Mouse (Mus musculus) lung, adult 2 months (tissue): Measurements from ENCODE around the gene Tfap4. TPM values are rescaled to one million over a fixed set of nuclear protein-coding genes. Genes with fewer than 3 reads are reported as not detected.

Experiments used
- DNase-seq: peaks from one replicate; pipeline ENCODE4 v3.0.0; 2022
- H3K4me1 ChIP-seq: fragments of 200-500 bp; 2 replicates; pipeline ENCODE4 v1.6.1; 2011; ENCODE audit warnings: low read length; ENCODE audit not compliant: control insufficient read depth, insufficient read depth
- H3K4me3 ChIP-seq: fragments of 200-500 bp; replicated peaks from 2 replicates; pipeline ENCODE3; 2011; ENCODE audit warnings: low read depth, mild to moderate bottlenecking, control low read depth, low read length; ENCODE audit errors: extremely low read depth
- CTCF ChIP-seq: fragments of 200-500 bp; IDR thresholded peaks from 2 replicates; pipeline ENCODE4 v1.5.1; 2011; ENCODE audit warnings: mild to moderate bottlenecking, low read length, control low read depth; ENCODE audit not compliant: insufficient read depth
- POLR2A ChIP-seq: fragments of 200-500 bp; IDR thresholded peaks from 2 replicates; pipeline ENCODE4 v1.6.1; 2011; ENCODE audit warnings: low read depth, mild to moderate bottlenecking, control low read depth, low read length, borderline replicate concordance; ENCODE audit errors: extremely low read depth
- WGBS: fragments of 180-500 bp; shearing (Covaris S2); methylation state at CpG from one replicate; pipeline ENCODE4 v1.1.7; 2018; 5-methylcytosine and 5-hydroxymethylcytosine counted together
- polyA plus RNA-seq: library from polyadenylated mRNA; depleted of rRNA; stranded (reverse); fragments of >200 nt; gene quantifications from 2 replicates; pipeline ENCODE4 v1.2.3, GENCODE M21; 2012; rRNA removed

Tfap4 gene
- polyA plus RNA-seq, 1 experiment, result 6.9 TPM

DNA sequence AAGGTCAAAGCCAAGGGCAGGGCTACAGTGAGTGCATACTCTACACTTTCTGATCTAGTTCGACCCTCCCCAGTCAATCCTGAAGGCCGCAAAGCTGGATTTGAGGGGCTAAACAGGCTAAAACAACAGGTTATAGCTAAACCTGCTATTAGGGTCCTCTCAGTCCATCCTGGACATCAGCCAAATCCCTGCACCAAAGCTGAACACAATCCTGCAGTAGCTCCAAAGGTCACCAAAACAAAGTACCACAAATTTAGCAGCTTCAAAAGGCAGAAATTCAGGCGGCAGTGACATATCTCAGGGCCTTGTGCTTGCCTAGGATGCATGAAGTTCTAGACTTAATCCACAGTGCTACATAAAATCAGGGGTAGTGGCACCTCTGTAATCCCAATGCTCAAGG, 53.5 kb downstream of the Tfap4 start:
- TF ChIP-seq POLR2A (no peak), CTCF (no peak)
- H3K4me3 ChIP-seq, result no peak overlapping the region
- no peak for DNase-seq
- no peaks in the 10 kb centered on the region for H3K4me1 ChIP-seq
- WGBS, result 80% methylated on average over 3 of the region's 3 CpGs

DNA sequence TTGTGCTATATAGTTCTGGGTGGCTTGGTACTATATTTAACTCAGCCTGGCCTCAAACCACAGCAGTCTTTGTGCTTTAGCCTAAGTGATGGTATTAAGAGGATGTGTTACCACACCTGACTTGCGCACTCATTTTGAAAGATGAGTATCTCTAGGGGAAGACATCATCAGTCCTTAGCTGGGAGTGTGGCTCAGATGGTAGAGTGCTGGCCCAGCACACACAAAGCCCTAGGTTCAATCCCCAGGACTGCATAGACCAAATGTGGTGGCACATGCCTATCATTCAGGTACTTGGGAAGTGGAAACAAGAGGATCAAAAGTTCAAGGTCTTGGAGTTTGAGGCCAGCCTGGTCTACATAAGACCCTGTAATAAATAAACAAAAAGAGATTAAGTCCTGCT, 56.2 kb downstream of the Tfap4 start:
- 94% methylated on average over 1 of the region's 1 CpGs for WGBS
- no peak for DNase-seq
- H3K4me1 ChIP-seq, result no peaks in the 10 kb centered on the region
- H3K4me3 ChIP-seq, result no peak overlapping the region
- TF ChIP-seq POLR2A (no peak), CTCF (no peak)

DNA sequence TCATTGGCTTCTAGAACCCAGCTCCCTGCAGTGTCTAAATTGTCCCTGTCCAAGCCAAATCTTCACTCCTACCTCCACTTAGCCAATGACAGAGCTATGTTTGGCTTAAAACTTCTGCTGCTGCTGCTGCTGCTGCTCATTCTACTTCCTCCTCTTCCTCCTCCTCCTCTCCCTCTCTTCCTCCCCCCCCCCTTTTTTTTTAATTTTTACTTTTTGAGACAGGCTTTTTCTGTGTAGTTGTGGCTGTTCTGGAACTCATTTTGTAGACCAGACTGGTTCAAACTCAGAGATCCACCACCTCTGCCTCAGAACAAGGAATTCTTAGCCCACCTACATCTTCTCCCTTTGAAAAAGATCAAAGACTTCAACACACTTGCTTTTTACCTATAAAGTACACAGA, 57.1 kb downstream of the Tfap4 start:
- H3K4me1 ChIP-seq, result no peaks in the 10 kb centered on the region
- no peak for TF ChIP-seq CTCF
- no peak for TF ChIP-seq POLR2A

DNA sequence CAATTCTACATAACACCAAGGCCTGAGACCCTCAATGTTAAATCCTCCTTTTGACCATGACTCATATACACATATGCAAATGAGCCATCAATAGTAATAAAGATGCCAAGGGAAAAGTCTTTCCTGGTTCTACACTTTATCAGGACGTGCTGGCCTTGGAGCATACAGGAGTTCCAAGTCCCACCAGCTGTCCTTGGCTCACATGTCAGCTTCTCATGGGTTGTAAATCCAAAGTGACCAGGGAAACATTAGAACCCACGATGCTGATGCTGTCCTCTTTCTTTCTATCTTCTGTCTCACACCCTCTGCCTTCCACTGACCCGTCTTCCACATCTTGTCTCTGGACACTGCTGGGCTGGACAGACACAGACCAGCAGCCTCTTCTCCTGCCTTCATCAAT, 58.0 kb downstream of the Tfap4 start:
- TF ChIP-seq CTCF (no peak), POLR2A (no peak)
- 79% methylated on average over 3 of the region's 3 CpGs for WGBS
- DNase-seq, result no peak
- Histone ChIP-seq H3K4me1 (no peaks in the 10 kb centered on the region), H3K4me3 (no peak overlapping the region)

More for the DNA sequence above, 57.1 kb downstream of the Tfap4 start:
- H3K4me3 ChIP-seq, result no peak overlapping the region
- no peak for DNase-seq

DNA sequence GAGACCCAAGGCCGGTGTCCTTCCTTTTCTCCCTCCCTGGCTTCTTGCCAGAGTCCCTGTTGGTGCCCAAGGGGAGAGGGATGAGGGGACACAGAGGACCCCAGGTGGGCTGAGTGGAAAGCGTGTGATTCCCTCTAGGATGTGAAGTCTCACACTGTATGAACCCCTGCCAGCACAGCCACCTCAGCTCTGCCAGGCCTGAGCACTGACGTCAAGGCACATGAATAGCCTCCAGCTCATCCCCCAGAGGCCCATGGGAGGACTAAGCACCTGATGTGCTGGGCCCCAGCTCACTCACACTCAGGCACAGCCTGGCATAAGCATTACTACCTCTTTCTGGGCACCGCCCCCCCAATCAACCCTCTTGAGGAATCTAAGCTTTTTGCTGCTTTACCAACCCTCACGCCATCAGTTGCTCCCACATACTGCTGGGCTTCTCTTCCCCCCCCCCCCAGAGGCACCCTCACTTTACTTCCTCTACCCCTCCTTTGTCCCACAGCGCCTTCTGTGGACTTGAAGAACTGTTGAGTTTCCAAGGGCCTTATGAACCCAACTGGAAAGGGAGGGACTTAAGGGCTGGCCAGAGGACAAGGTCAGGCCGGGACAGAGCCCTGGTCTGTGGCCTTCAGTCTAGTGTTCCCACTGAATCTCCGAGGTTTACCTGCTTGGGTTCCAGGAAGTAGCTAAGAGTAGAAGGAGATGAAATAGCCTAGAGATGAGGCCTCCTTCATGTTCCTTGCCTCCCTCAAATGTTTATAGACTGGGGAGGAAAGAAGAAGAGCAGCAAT, 58.9 kb downstream of the Tfap4 start:
- no peaks in the 10 kb centered on the region for H3K4me1 ChIP-seq
- no peak overlapping the region for H3K4me3 ChIP-seq
- no peak for DNase-seq
- no peak for TF ChIP-seq CTCF
- no peak for TF ChIP-seq POLR2A
- 70% methylated on average over 8 of the region's 8 CpGs for WGBS

DNA sequence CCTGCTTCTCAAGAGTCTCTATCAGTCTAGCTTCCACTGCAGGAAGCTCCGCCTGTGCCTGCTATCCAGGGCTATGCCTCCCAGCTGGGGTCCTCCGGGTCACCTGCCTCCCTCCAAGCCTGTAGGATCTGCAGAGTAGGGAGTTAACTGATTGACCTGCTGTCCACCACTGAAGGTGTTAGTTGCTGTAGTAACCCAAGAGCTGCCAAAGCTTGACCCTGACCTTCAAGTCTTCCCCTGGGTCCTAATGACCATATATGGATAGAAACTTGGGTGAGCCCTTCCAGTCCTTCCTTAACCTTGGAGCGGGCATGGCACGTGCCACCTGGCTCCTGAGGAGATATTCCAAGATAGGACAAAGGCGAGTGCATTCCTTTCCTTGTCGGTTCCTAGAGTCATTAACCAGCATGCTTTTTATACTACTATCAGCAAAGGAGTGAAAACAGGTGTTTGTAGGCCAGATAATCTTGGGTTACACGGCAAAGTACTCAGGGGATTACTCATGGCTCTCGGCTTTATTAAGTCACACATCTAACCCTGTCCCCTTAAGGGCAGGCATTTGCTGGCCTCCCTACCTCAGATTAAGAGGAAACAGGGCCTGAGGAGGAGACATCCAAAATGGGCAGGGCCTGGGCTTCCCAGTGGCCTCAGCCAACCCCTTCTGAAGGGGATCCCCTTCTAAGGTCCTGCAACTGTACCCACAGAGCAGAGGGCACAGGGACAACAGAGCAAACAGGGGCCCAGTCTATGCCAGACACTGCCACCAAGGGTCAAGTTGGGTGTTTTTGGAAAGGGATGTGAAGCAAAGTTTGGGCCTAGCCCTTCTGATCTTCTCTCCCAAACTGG, 61.7 kb downstream of the Tfap4 start:
- Histone ChIP-seq H3K4me3 (no peak overlapping the region), H3K4me1 (no peaks in the 10 kb centered on the region)
- TF ChIP-seq CTCF (no peak), POLR2A (no peak)
- DNase-seq, result no peak
- WGBS, result 56% methylated on average over 8 of the region's 8 CpGs

DNA sequence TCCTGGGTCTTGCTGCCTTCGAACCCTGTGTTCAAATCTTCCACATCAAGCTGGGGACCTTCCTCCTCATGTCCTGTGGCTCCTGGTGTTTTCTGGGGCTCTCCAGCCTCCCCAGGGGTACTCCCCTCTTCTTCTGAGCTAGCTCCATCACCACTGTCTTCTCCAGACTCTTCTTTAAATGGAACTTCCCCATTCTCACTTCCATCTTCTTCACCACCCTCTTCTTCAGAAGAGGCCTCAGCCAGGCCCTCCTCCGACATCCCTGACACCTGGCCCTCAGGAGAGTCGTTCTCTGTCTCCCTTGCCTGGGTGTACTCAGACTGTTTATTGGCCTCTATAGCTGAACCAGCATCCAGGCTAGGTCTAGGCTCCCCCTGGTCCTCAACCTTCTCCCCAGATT, 63.2 kb downstream of the Tfap4 start:
- no peak for DNase-seq
- WGBS, result 81% methylated on average over 3 of the region's 3 CpGs
- no peaks in the 10 kb centered on the region for H3K4me1 ChIP-seq
- no peak overlapping the region for H3K4me3 ChIP-seq
- TF ChIP-seq POLR2A (no peak), CTCF (no peak)

DNA sequence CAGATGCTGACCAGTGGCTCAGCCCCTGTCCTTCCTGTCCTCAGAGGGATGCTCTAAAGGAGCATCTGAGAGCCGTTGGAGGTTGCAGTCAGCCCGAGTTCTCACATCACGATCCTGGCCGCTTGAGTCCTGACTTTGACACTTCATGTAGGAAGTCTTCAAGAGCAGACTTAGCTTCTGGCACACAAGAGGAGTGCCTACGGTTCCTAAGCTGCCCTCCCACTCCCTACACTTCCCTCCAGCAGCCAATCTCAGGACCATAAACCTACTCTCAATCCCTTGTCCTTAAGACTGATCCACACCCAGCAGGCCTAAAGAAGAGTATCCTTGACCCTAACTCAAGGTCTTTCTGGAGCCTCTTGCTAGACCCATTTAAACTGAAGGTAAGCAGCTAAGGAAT, 63.8 kb downstream of the Tfap4 start:
- TF ChIP-seq CTCF (no peak), POLR2A (no peak)
- DNase-seq, result no peak
- 75% methylated on average over 5 of the region's 5 CpGs for WGBS
- Histone ChIP-seq H3K4me1 (no peaks in the 10 kb centered on the region), H3K4me3 (no peak overlapping the region)

Other genes starting within 250 kb of the Tfap4 start
- 19.8 and 20.8 TPM in 2 replicates for gene Adcy9, start 139.4 kb downstream of the Tfap4 start, polyA plus RNA-seq
- 3.6 and 12.6 TPM in 2 replicates for gene Srl, start 18.0 kb downstream of the Tfap4 start, polyA plus RNA-seq
- gene Glis2, start 34.9 kb upstream of the Tfap4 start, polyA plus RNA-seq, result 66.5 and 76.4 TPM in 2 replicates
- 8.4 and 12.3 TPM in 2 replicates for gene Pam16, start 65.1 kb upstream of the Tfap4 start, polyA plus RNA-seq
- gene Vasn, start 80.1 kb upstream of the Tfap4 start, polyA plus RNA-seq, result 86.4 and 91.1 TPM in 2 replicates
- 16.1 and 21.2 TPM in 2 replicates for gene Dnaja3, start 80.1 kb upstream of the Tfap4 start, polyA plus RNA-seq
- 60.6 and 60.9 TPM in 2 replicates for gene Coro7, start 119.9 kb upstream of the Tfap4 start, polyA plus RNA-seq
- gene Nmral1, start 159.5 kb upstream of the Tfap4 start, polyA plus RNA-seq, result 4.4 and 5.2 TPM in 2 replicates
- 21.3 and 32.1 TPM in 2 replicates for gene Hmox2, start 166.5 kb upstream of the Tfap4 start, polyA plus RNA-seq
- gene Cdip1, start 230.4 kb upstream of the Tfap4 start, polyA plus RNA-seq, result 76.7 and 93.0 TPM in 2 replicates